Mouse (Mus musculus) liver, adult 2 months (tissue): ENCODE data around the gene Ppih. TPM values are rescaled to one million over a fixed set of nuclear protein-coding genes. Genes with fewer than 3 reads are reported as not detected.

ENCODE experiments used
- DNase-seq: peaks from one replicate; pipeline ENCODE4 v3.0.0-alpha.2; 2011; ENCODE audit warnings: low read depth, low spot score; ENCODE audit errors: extremely low read depth
- H3K27ac ChIP-seq: fragments of 200-500 bp; replicated peaks from 2 replicates; pipeline ENCODE4 v1.5.1; 2012; ENCODE audit warnings: low read depth, mild to moderate bottlenecking, control low read depth, inconsistent platforms, low read length; ENCODE audit not compliant: insufficient read depth
- H3K27me3 ChIP-seq: fragments of 200-500 bp; 2 replicates; pipeline ENCODE4 v1.6.1; 2012; ENCODE audit warnings: mild to moderate bottlenecking, moderate library complexity, low read length, inconsistent platforms; ENCODE audit not compliant: control insufficient read depth, insufficient read depth
- H3K36me3 ChIP-seq: fragments of 200-500 bp; 2 replicates; pipeline ENCODE4 v1.6.1; 2012; ENCODE audit warnings: low read length, inconsistent platforms; ENCODE audit not compliant: control insufficient read depth, insufficient read depth
- H3K4me1 ChIP-seq: fragments of 200-500 bp; 2 replicates; pipeline ENCODE4 v1.6.1; 2011; ENCODE audit warnings: low read length; ENCODE audit not compliant: control insufficient read depth, insufficient read depth
- H3K4me3 ChIP-seq: fragments of 200-500 bp; 2 replicates; pipeline ENCODE4 v1.5.1; 2011; ENCODE audit warnings: low read depth, mild to moderate bottlenecking, control low read depth, low read length, moderate library complexity; ENCODE audit not compliant: insufficient read depth
- H3K79me2 ChIP-seq: fragments of 200-500 bp; 2 replicates; pipeline ENCODE4 v1.6.1; 2012; ENCODE audit warnings: inconsistent platforms, mild to moderate bottlenecking, low read length, moderate library complexity; ENCODE audit not compliant: control insufficient read depth, insufficient read depth
- H3K9ac ChIP-seq: fragments of 200-500 bp; 2 replicates; pipeline ENCODE4 v1.6.1; 2012; ENCODE audit warnings: low read depth, mild to moderate bottlenecking, control low read depth, inconsistent platforms, low read length
- CTCF ChIP-seq: fragments of 200-500 bp; IDR thresholded peaks from 2 replicates; pipeline ENCODE4 v1.5.1; 2011; ENCODE audit warnings: low read depth, low read length, control low read depth
- POLR2A ChIP-seq: fragments of 200-500 bp; IDR thresholded peaks from 2 replicates; pipeline ENCODE4 v1.6.1; 2011; ENCODE audit warnings: low read length, control low read depth; ENCODE audit not compliant: insufficient read depth; ENCODE audit errors: extremely low read depth
- WGBS: fragments of 180-500 bp; shearing (Covaris S2); methylation state at CpG from one replicate; pipeline ENCODE4 v1.1.7; 2018; 5-methylcytosine and 5-hydroxymethylcytosine counted together
- polyA plus RNA-seq: library from polyadenylated mRNA; depleted of rRNA; stranded (reverse); fragments of >200 nt; gene quantifications from 2 replicates; pipeline ENCODE4 v1.2.3, GENCODE M21; 2012; rRNA removed
- total RNA-seq: library from RNA; depleted of rRNA; stranded (reverse); fragments of >200 nt; gene quantifications from 2 replicates; pipeline ENCODE4 v1.2.3, GENCODE M21; 2014; rRNA removed

Gene Ppih
- 12.2 and 15.4 TPM in 2 replicates for total RNA-seq
- polyA plus RNA-seq: 4.1 and 5.0 TPM in 2 replicates

DNA sequence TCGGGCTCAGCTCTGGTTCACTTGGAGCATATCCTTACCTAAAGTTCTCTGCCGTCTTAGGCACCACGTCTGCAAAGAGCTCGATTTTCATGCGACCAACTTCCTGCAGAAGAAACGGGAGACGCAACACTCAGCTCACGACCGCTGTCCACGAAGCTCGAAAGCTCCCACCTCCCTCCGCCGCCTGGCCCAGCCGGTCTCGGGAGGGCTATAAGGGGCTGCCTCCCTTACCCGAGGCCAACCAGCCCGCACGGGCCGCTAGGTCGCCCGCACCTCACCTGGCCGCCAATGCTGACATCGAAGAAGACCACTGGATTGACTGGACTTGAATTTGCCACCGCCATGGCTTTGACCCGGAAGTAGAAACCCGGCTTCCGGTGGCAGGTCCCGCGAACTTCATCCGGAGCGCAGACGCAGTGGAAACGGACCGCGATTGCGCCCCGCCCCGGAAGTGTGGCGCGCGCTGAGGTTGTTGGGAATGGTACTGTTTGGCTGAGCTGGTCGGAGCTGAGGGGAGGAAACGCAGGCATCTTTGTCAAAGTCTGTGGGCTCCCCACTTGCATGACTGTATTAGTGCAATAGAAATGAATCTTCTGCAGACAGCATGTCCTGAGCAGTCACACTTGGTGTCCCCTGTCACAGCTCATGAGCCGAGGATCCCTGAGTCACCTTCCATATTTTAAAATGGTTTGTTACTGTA, at the start of gene Ppih:
Ppih (minus strand) TSS at position 416 of the 700 bp plus-strand sequence.
- peaks cover 7% of the 10 kb centered on the region; the same call in 1 of the 2 replicates for H3K36me3 ChIP-seq
- H3K79me2 ChIP-seq: no peaks in the 10 kb centered on the region; the same call in 1 of the 2 replicates
- peak; percentile 78 for DNase-seq
- peak within 1 kb of the TSS; percentile 55 for H3K27ac ChIP-seq
- peak within 1 kb of the TSS; percentile 65 for H3K4me3 ChIP-seq
- peak within 1 kb of the TSS; percentile 64 for H3K9ac ChIP-seq
- H3K4me1 ChIP-seq: peaks cover 5% of the 10 kb centered on the region
- WGBS: under 1% methylated on average over 44 of the region's 44 CpGs
- H3K27me3 ChIP-seq: no peaks in the 10 kb centered on the region
- TF ChIP-seq POLR2A (peak; percentile 65), CTCF (no peak)

DNA sequence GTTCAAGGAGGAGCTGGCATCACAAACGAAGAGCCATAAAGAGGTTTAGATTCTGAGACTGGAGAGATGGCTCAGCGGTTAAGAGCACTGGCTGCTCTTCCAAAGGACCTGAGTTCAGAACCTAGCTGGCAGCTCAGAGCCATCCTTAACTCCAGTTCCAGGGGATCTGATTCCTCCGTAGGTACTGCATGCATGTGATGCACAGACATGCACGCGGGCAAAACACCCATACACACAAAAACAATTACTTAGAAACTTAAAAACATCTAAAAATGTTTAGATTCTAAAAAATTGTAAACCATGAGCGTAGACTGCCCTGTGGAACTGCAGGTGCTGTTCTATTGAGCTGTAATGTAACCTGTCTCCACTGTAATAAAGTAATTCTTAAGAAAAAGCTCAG, 49.1 kb upstream of the Ppih start:
- no peak overlapping the region for H3K27ac ChIP-seq
- H3K4me3 ChIP-seq: no peak overlapping the region
- H3K27me3 ChIP-seq: no peaks in the 10 kb centered on the region; the same call in 1 of the 2 replicates
- no peaks in the 10 kb centered on the region for H3K36me3 ChIP-seq
- TF ChIP-seq CTCF (no peak), POLR2A (no peak)
- H3K4me1 ChIP-seq: no peaks in the 10 kb centered on the region
- no peak for DNase-seq
- H3K9ac ChIP-seq: no peak overlapping the region
- 92% methylated on average over 6 of the region's 6 CpGs for WGBS
- no peaks in the 10 kb centered on the region for H3K79me2 ChIP-seq

DNA sequence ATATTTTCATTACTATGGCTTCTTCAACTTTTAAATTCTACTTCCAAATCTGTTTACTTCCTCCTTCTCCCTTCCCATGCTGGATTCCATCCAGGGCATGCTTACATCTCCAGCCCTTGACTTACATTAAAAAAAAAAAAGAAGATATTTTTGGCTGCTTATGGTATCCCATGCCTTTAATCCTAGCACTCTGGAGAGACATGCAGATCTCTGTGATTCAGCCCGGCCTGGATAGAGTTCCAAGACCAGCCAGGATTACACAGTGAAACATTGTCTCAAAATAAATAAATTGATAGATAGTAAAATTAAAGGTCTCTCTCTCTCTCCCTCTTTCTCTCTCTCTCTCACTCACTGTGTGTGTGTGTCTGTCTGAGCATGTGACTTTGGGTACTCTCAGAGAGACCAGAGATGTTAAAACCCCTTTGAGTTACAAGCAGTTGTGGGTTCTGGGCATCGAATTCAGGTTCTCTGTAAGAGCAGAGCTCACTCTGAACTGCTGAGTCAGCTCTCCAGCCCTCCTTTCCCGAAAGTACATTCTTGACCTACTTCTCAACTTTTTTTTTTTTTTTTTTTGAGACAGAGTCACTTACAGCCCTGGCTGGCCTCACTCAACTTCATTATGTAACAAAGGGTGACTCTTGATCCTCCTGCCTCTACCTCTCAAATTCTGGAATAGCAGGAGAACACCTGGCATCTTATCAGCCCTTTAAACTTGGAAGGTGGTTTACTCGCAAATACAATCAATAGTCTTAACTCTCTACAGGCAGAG, 46.6 kb upstream of the Ppih start:
- no peaks in the 10 kb centered on the region for H3K36me3 ChIP-seq
- H3K79me2 ChIP-seq: no peaks in the 10 kb centered on the region
- H3K27ac ChIP-seq: no peak overlapping the region
- no peaks in the 10 kb centered on the region for H3K27me3 ChIP-seq
- 43% methylated on average over 4 of the region's 4 CpGs for WGBS
- no peak overlapping the region for H3K4me3 ChIP-seq
- H3K4me1 ChIP-seq: no peaks in the 10 kb centered on the region
- no peak for TF ChIP-seq CTCF
- TF ChIP-seq POLR2A: no peak
- H3K9ac ChIP-seq: no peak overlapping the region
- DNase-seq: peak; percentile 3

GRCm38 (mm10) chr4:119362231-119362630, 41.9 kb upstream of the Ppih start:
- H3K4me1 ChIP-seq: no peaks in the 10 kb centered on the region
- H3K4me3 ChIP-seq: no peak overlapping the region
- no peak overlapping the region for H3K9ac ChIP-seq
- no peaks in the 10 kb centered on the region for H3K79me2 ChIP-seq
- no peaks in the 10 kb centered on the region for H3K27me3 ChIP-seq
- H3K36me3 ChIP-seq: no peaks in the 10 kb centered on the region
- DNase-seq: no peak
- TF ChIP-seq POLR2A: no peak
- TF ChIP-seq CTCF: no peak
- WGBS: 89% methylated on average over 3 of the region's 3 CpGs
- H3K27ac ChIP-seq: no peak overlapping the region

DNA sequence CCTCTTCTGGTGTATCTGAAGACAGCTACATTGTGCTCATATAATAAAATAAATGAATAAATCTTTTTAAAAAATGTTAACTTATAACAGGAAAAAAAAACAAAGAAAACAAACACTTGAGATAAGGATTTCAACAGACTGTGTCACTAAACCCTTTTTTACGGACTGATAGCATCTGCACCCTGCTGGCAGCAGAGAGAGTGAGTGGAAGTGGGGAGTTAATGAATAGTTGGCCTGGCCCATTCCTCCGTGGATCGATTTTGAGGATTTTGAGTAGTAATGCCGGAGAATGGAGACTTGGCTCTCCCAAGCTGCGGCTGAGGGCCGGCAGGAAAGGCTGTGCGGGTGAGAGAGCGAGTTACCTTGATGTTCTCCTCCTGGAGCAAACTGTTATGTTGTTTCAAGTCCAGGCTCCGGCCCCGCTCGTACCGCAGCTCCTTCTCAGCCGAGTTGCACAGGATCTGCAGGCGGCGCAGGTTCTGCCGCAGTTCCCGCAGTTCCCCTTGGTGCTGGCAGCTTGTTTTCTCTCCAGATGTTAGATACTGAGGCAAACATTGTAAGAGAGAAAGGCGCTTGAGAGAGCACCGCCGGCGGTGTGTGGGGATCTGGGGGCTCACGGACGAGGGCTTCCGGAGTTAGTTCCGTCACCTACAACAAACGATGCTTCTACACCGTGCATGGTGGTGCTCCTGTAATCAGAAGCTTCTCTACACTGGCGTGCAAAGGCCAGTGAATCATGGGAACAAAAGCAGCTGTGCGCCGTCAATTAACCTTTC, 39.0 kb upstream of the Ppih start:
- no peaks in the 10 kb centered on the region for H3K79me2 ChIP-seq
- DNase-seq: peak; percentile 63
- no peaks in the 10 kb centered on the region for H3K4me1 ChIP-seq
- H3K36me3 ChIP-seq: no peaks in the 10 kb centered on the region
- TF ChIP-seq POLR2A (no peak), CTCF (peak; percentile 1; the same call in 1 of the 2 replicates)
- peak overlapping the region; percentile 35 for H3K27ac ChIP-seq
- whole genome bisulfite sequencing: 3% methylated on average over 30 of the region's 30 CpGs
- no peaks in the 10 kb centered on the region for H3K27me3 ChIP-seq
- H3K9ac ChIP-seq: peak overlapping the region; percentile 62
- peak overlapping the region; percentile 70 for H3K4me3 ChIP-seq
